Mouse (Mus musculus): ENCODE measurements around the gene Thada.

- TF ChIP-seq CTCF (IDR thresholded peaks at IDR 0.05; ENCODE audit: low read depth) = peak; percentile 39
- no peak for TF ChIP-seq EP300 (optimal IDR thresholded peaks at IDR 0.05)
These were observed 277.5 kb downstream of the Thada start for GRCm38 (mm10) chr17:84188374-84188961.

Data from stomach, postnatal 0 days (tissue).